Mouse (Mus musculus): ENCODE results near the gene C6. TPM values are rescaled to one million over a fixed set of nuclear protein-coding genes. Genes with fewer than 3 reads are reported as not detected.

Gene C6
- under 1 TPM in 3 of 4 experiments, not detected in 1; 0.12 to 0.55 (median 0.52) TPM for total RNA-seq (2022)

DNA sequence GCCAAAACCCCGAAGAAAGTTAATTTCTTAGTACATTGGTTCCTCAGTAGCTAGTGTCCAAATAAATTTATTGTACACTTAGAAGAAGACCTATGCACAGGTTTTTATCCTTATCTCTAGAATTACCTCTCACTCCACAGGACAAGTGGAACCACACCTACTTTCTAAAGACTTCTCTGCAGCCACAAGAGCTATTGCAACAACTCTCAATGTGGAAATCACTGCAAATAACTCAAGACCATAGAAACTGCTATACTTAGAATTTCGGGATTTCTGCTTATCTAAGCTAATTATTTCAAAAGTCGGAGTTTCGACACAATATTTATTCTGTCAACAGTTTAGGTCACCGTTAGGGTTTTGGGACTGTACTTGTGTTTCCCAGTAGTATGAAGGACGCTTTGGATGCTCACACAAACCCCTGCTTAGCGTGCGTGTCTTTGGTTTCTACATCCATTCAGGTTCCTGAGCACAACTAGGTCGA is at the start of gene C6:
Gene C6 (plus strand): TSS at position 346 of the 481 bp plus-strand sequence.
- no peak for DNase-seq (ENCODE audit: low spot score)

- DNase-seq (ENCODE audit: low spot score) = no peak
These were observed 29.4 kb upstream of the C6 start for GRCm38 (mm10) chr15:4697604-4698003.

DNA sequence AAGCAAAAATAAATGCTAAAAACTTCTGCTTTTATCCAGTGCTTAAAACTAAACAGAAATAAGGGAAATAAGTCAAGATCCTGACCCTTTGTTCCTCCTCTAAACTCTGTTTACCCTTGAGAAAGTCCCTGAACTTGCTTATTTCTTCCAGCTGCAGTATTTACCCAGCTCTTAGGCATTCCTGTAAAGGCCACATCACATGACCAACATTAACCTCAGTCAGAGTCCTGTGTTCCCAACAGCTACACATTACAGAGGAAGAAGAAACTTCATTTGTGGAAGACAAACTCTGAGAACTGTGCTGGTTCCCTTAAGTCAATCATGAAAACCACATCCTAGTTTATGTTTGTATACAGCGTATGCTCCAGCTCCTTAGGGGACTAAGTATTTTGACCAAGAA is 7.2 kb downstream of the C6 start:
- no peak for DNase-seq (ENCODE audit: low spot score)

DNA sequence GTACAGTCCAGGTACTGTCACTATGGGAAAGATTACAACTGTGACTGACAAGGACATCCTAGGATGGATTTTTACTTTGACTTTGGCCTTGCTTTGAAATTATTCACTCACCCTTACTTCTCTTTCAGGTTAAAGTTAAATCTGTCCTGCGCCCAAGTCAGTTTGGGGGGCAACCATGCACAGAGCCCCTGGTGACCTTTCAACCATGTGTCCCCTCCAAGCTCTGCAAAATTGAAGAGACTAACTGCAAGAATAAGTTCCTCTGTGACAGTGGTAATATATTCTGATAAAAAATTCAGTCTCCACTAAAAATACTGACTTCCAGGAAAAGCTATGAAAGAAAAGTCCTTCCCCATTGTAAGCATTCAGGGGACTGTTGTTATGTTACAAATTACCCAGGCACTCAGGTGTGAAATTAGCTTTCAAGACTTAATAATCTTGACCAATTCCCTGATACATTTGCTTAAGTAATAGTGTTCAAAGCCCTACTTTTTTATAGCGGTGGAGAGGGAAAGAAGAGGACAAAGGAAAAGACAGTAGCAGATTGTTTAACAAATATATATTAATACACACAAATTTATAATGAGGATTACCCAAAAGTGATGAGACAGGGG is 8.1 kb downstream of the C6 start:
- no peak for DNase-seq (ENCODE audit: low spot score)

GRCm38 (mm10) chr15:4747656-4748055 is 20.7 kb downstream of the C6 start:
- DNase-seq (ENCODE audit: low spot score) = peak; percentile 53

- no peak for DNase-seq (ENCODE audit: low spot score)
These were observed 63.4 kb downstream of the C6 start for GRCm38 (mm10) chr15:4790378-4790777.

GRCm38 (mm10) chr15:4796861-4797260 is 69.9 kb downstream of the C6 start:
- peak; percentile 41 for DNase-seq (ENCODE audit: low spot score)

DNA sequence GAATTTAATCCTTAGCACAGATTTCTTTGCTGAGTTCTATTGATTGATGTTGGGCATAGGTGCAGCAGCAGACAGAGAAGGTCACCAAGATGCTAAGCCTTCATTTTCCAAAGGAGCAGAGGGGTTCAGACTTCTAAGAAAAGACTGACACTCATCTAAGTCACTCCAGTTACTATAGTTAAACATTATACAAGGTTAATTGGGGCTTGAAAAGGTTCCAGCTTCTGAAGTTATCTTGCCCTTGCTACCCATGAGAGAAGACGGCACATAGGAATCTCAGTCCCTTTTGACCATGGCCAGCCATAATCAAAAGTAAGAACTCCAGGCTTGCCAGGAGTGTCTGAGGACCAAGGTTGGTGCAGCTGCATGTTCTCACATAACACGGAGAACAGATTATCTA is 77.3 kb downstream of the C6 start:
- DNase-seq (ENCODE audit: low spot score) = no peak

GRCm38 (mm10) chr15:4808131-4808530 is 81.2 kb downstream of the C6 start:
- no peak for DNase-seq (ENCODE audit: low spot score)

DNA sequence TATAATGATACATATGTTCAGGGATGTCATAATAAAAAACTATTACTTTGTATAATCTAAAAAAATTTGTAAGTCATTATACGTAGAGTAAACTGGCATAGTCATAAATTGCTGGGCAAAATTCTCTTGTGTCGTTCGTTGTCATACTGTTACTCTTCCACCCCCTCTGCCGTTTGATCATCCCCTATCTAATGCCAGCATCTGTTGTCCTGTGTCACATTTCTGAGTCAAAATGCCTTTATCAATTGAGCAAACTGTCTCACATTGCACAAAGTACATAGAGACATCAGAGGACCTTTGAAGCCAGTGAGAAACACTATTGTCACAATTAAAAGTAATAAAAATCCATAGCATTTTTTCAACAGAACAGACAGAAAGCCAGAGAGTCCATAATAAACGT is 88.0 kb downstream of the C6 start:
- no peak for DNase-seq (ENCODE audit: low spot score)

DNA sequence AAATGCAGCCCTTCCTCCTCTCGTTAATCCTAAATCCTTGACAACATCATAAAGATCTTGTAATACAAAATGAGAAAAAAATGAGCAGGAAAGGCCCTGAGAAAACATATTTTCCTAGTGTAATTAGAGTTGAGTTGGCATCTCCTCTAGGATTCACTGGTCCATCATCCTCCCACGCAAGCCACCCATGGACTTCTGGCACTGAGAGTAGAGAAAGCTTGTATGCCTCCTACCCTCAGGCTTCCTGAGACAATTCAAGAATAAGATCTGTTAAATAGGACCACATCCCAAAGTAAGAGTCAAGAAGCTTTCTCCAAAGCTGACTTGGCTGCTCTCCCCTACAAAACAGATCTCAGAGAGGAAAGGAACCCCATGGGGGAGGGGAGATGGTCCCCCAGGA is 88.7 kb downstream of the C6 start:
- DNase-seq (ENCODE audit: low spot score) = no peak

DNA sequence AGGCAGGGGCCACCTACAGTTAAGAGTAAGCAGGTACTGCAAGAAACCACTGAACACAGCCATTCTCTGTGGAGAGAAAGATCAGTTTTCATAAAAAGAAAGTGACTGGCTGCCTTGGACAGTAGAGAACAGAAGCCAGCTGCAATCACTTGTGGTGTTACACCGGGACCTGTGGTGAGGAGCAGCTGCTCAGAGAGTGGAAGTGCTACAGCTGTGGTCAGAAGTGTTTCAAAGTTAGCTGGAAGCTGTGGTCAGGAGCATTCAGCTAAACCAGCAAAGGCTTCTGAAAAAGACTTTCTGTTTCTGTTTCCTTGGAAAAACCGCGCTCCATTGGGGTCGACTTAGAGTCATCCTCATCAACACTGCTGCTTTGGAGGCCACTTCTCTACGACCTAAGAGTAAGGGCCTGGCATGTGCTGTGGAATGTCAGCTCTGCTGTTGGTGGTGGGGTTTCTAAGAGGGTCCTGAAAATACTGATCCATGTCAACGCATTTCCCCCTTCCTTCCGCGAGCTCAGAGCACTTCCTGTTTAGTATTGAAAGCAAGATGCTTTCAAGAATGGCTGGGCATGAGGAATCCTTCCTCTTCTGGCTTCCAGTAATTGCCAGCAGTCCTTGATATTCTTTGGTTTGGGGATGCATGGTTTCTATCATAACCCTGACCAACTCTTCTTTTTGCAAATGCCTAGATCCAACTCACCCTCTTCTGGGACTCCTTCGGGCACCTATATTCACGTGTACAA is 89.9 kb downstream of the C6 start:
- peak; percentile 61 for DNase-seq (ENCODE audit: low spot score)

DNA sequence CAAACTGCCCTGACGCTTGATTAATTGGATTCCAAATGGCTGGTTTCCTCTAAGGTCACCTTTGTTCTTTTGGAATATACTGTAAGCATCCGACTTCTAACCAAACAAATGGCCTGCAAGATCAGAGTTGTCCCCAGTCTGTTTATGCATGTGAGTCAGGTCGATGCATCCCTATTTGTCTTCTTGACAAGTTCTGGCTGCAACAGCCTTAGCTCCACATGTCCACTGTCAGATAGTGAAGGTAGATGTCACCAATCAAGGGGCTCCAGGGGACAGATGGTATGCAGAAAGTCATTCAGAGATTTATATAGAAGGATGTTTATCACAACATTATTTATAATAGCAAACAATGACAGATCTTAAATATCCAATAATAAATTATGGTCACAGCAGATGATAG is 91.5 kb downstream of the C6 start:
- no peak for DNase-seq (ENCODE audit: low spot score)

- DNase-seq (ENCODE audit: low spot score) = no peak
These were observed 94.2 kb downstream of the C6 start for GRCm38 (mm10) chr15:4821161-4821560.

DNA sequence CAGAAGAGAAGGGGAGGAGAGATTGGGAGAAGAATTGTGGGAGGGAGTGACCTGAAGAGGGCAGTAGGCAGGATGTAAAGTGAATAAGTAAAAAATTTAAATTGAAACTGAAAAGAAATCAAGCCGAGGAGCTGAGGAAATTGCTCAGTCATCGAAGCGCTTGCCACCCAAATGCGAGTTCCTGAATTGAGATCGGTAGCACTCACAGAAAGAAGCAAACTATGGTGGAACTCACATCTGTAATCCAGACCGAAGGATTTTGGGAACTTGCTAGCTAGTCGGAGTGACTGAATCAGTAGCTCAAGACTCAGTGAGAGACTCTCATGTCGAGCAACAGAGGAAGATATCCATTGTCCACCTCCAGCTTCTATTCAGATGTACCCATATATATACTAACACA is 94.8 kb downstream of the C6 start:
- DNase-seq (ENCODE audit: low spot score) = no peak

DNA sequence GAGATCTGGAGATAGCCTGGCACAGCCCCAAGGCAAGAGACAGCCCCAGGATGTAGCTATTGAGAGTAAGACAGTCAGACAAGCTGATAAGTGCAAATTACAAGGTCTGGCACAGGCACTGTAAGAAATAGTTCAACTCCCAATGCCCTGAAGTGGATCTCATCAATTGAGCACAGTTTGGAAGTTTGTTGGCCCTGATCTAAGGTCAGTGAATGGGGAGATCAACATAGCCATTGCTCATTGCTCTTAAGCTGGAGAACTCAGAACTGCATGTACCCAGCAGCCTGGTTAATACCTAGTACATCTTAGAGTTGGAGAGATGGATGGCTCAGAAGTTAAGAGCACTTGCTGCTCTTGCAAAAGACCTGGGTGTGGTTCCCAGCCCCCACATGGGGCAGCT is 100.8 kb downstream of the C6 start:
- no peak for DNase-seq (ENCODE audit: low spot score)

GRCm38 (mm10) chr15:4836354-4836753 is 109.4 kb downstream of the C6 start:
- no peak for DNase-seq (ENCODE audit: low spot score)

DNA sequence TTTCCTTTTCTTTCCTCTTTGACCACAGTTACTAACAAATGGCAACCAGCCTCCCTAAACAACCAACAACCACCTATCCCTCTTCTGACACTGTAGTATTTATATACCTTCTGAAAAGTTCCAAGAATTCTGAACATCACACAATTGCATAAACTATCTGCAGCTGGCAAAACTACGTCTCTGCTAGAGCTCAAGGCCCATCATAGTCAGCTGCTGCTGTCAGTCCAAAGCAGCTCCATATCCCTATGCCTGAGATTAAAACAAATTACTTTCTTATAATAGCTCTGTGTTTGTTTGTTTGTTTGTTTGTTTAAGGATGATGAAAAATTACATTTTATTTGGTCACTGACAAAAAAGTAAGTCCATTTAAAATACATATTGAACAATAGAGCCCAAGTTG is 123.0 kb downstream of the C6 start:
- no peak for DNase-seq (ENCODE audit: low spot score)

Other genes starting within 250 kb of the C6 start
- gene Mroh2b, start 171.6 kb downstream of the C6 start, total RNA-seq (2022) = not detected